Mouse (Mus musculus) cortical plate, adult 2 months (tissue): ENCODE measurements at regions not wholly inside any gene's neighbourhood (a gene's known extent, or its start where the extent isn't known, plus 50 kb on each side); places are given as distances from the start of the nearest gene placed in this dataset.

Experiments used
- CTCF ChIP-seq: fragments of 200-500 bp; IDR thresholded peaks from 2 replicates; pipeline ENCODE4 v1.5.1; 2011; ENCODE audit warnings: mild to moderate bottlenecking, control low read depth, low read length; ENCODE audit not compliant: insufficient read depth; ENCODE audit errors: extremely low read depth
- POLR2A ChIP-seq: fragments of 200-500 bp; IDR thresholded peaks from 2 replicates; pipeline ENCODE4 v1.6.1; 2011; ENCODE audit warnings: mild to moderate bottlenecking, low read length, control low read depth; ENCODE audit not compliant: insufficient read depth; ENCODE audit errors: extremely low read depth

DNA sequence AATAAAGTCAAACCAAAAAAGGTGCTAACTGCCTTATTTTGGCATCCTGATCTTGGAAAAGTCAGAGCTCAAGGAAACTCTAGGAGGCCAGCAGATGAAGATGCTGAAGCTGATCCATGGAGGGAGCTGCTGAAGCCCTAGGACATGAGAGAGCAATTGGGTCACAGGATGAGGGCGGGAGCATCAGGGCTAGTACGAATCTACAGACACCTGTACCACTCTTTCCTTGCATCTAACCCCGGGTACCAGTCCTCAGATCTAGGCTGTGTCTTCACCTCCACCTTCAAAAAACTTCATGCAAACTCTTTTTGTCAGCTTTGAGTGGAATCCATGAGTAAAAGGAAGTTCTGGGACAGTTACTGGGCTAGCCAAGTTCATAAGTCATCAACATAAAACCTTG lies 63.1 kb upstream of the Satb1 start:
- TF ChIP-seq POLR2A: no peak
- TF ChIP-seq CTCF: no peak
